Mouse (Mus musculus): ENCODE results near the gene Frmpd1.
A peak's percentile ranks its signal among the peaks of the same experiment; 100 is the strongest.

Gene Frmpd1

GRCm38 (mm10) chr4:45242163-45242562 is 57.5 kb downstream of the Frmpd1 start:
- DNase-seq, result no peak

GRCm38 (mm10) chr4:45243211-45243902 is 58.7 kb downstream of the Frmpd1 start:
- DNase-seq, result no peak

GRCm38 (mm10) chr4:45251265-45251664 is 66.6 kb downstream of the Frmpd1 start:
- DNase-seq, result no peak

GRCm38 (mm10) chr4:45252861-45253262 is 68.2 kb downstream of the Frmpd1 start:
- DNase-seq, result no peak

- DNase-seq, result no peak
Measured at GRCm38 (mm10) chr4:45253839-45254601, 69.3 kb downstream of the Frmpd1 start.

GRCm38 (mm10) chr4:45259232-45259832 is 74.7 kb downstream of the Frmpd1 start:
- DNase-seq, result no peak

GRCm38 (mm10) chr4:45261551-45261950 is 76.9 kb downstream of the Frmpd1 start:
- DNase-seq, result no peak

GRCm38 (mm10) chr4:45267883-45268282 is 83.2 kb downstream of the Frmpd1 start:
- no peak for DNase-seq

GRCm38 (mm10) chr4:45271041-45271452 is 86.4 kb downstream of the Frmpd1 start:
- DNase-seq, result no peak

- DNase-seq, result no peak
Measured at GRCm38 (mm10) chr4:45275770-45276169, 91.1 kb downstream of the Frmpd1 start.

- DNase-seq, result no peak
Measured at GRCm38 (mm10) chr4:45279292-45279691, 94.6 kb downstream of the Frmpd1 start.

- peak; percentile 42 for DNase-seq
Measured at GRCm38 (mm10) chr4:45279981-45280548, 95.4 kb downstream of the Frmpd1 start.

- no peak for DNase-seq
Measured at GRCm38 (mm10) chr4:45286318-45286717, 101.6 kb downstream of the Frmpd1 start.

- no peak for DNase-seq
Measured at GRCm38 (mm10) chr4:45287906-45288305, 103.2 kb downstream of the Frmpd1 start.

GRCm38 (mm10) chr4:45296662-45297564 is 112.2 kb downstream of the Frmpd1 start, which contains the start of gene Trmt10b:
Gene Trmt10b (plus strand): TSS chr4:45297127.
- peak; percentile 74 for DNase-seq

GRCm38 (mm10) chr4:45305536-45305935 is 120.9 kb downstream of the Frmpd1 start:
- DNase-seq, result no peak

GRCm38 (mm10) chr4:45308046-45308445 is 123.4 kb downstream of the Frmpd1 start:
- no peak for DNase-seq

- no peak for DNase-seq
Measured at GRCm38 (mm10) chr4:45308606-45309005, 123.9 kb downstream of the Frmpd1 start.

- no peak for DNase-seq
Measured at GRCm38 (mm10) chr4:45311056-45311455, 126.4 kb downstream of the Frmpd1 start.

- DNase-seq, result peak; percentile 82
Measured at GRCm38 (mm10) chr4:45320159-45320816, 135.6 kb downstream of the Frmpd1 start.

- no peak for DNase-seq
Measured at GRCm38 (mm10) chr4:45331139-45331538, 146.5 kb downstream of the Frmpd1 start.

- DNase-seq, result no peak
Measured at GRCm38 (mm10) chr4:45332466-45332865, 147.8 kb downstream of the Frmpd1 start.

All from cerebellum, adult 8-10 months (tissue).